Mouse (Mus musculus): Measurements from ENCODE around the gene Serpinb9b. TPM values are rescaled to one million over a fixed set of nuclear protein-coding genes. Genes with fewer than 3 reads are reported as not detected.

Gene Serpinb9b
- polyA plus RNA-seq, 2 experiments = 0.02 TPM; not detected in 1

- Histone ChIP-seq H3K27ac (peak overlapping the region; percentile 85), H3K9ac (replicated peaks) (peak overlapping the region; percentile 68; the same call in 1 of the 2 replicates), H3K4me1 (replicated peaks; ENCODE audit: control insufficient read depth in 2 of 2, insufficient read depth in 2 of 2, low read length in 1 of 2) (peaks cover 17 to 24% of the 10 kb centered on the region in 2 experiments), H3K4me2 (ENCODE audit: low read depth) (peak overlapping the region; percentile 87; the same call in 1 of the 2 replicates), H3K4me3 (ENCODE audit: insufficient read depth in 1 of 2, low read depth in 2 of 2, low read length in 2 of 2) (no peak overlapping the region), H3K9me3 (ENCODE audit: control insufficient read depth, low read length) (no peaks in the 10 kb centered on the region), H3K27me3 (ENCODE audit: control insufficient read depth, insufficient read depth, low read length) (no peaks in the 10 kb centered on the region), H3K36me3 (replicated peaks; ENCODE audit: control insufficient read depth, insufficient read depth, low read depth) (no peaks in the 10 kb centered on the region)
- ATAC-seq (ENCODE audit: insufficient read depth) (no peak), DNase-seq (ENCODE audit: low read depth in 3 of 3, low spot score in 3 of 3) (no peak)
- WGBS (ENCODE audit: insufficient replicate concordance) = 64% methylated on average over 2 of the region's 2 CpGs
- TF ChIP-seq CTCF (IDR thresholded peaks at IDR 0.05; ENCODE audit: low read depth) (no peak), EP300 (IDR thresholded peaks at IDR 0.05; ENCODE audit: low read depth) (no peak)
These were observed 21.6 kb upstream of the Serpinb9b start for GRCm38 (mm10) chr13:33005501-33006075.

- no peaks in the 10 kb centered on the region for H3K9me3 ChIP-seq (ENCODE audit: control insufficient read depth, low read length)
- H3K27ac ChIP-seq = no peak overlapping the region
- 67% methylated on average over 3 of the region's 3 CpGs for WGBS (ENCODE audit: insufficient replicate concordance)
- no peaks in the 10 kb centered on the region for H3K36me3 ChIP-seq (replicated peaks; ENCODE audit: control insufficient read depth, insufficient read depth, low read depth)
- peaks cover 17 to 24% of the 10 kb centered on the region in 2 experiments for H3K4me1 ChIP-seq (replicated peaks; ENCODE audit: control insufficient read depth in 2 of 2, insufficient read depth in 2 of 2, low read length in 1 of 2)
- H3K4me3 ChIP-seq (ENCODE audit: insufficient read depth in 1 of 2, low read depth in 2 of 2, low read length in 2 of 2) = no peak overlapping the region
- DNase-seq (ENCODE audit: low read depth in 3 of 3, low spot score in 3 of 3) (no peak), ATAC-seq (ENCODE audit: insufficient read depth) (no peak)
- TF ChIP-seq CTCF (IDR thresholded peaks at IDR 0.05; ENCODE audit: low read depth) (no peak), EP300 (IDR thresholded peaks at IDR 0.05; ENCODE audit: low read depth) (no peak)
- no peaks in the 10 kb centered on the region for H3K27me3 ChIP-seq (ENCODE audit: control insufficient read depth, insufficient read depth, low read length)
- no peak overlapping the region for H3K9ac ChIP-seq (replicated peaks)
- H3K4me2 ChIP-seq (ENCODE audit: low read depth) = no peak overlapping the region
These were observed 20.7 kb upstream of the Serpinb9b start for GRCm38 (mm10) chr13:33006555-33006954.

- no peaks in the 10 kb centered on the region for H3K9me3 ChIP-seq (ENCODE audit: control insufficient read depth, low read length)
- TF ChIP-seq EP300 (IDR thresholded peaks at IDR 0.05; ENCODE audit: low read depth) = no peak
- no peak for TF ChIP-seq CTCF (IDR thresholded peaks at IDR 0.05; ENCODE audit: low read depth)
- DNase-seq (ENCODE audit: low read depth in 3 of 3, low spot score in 3 of 3) (no peak), ATAC-seq (ENCODE audit: insufficient read depth) (no peak)
- H3K9ac ChIP-seq (replicated peaks) = no peak overlapping the region
- H3K27ac ChIP-seq = no peak overlapping the region
- H3K36me3 ChIP-seq (replicated peaks; ENCODE audit: control insufficient read depth, insufficient read depth, low read depth) = no peaks in the 10 kb centered on the region
- no peaks in the 10 kb centered on the region for H3K27me3 ChIP-seq (ENCODE audit: control insufficient read depth, insufficient read depth, low read length)
- 71% methylated on average over 1 of the region's 1 CpGs for WGBS (ENCODE audit: insufficient replicate concordance)
- H3K4me3 ChIP-seq (ENCODE audit: insufficient read depth in 1 of 2, low read depth in 2 of 2, low read length in 2 of 2) = no peak overlapping the region
- no peaks in the 10 kb centered on the region for H3K4me1 ChIP-seq (replicated peaks; ENCODE audit: control insufficient read depth in 2 of 2, insufficient read depth in 2 of 2, low read length in 1 of 2)
- no peak overlapping the region for H3K4me2 ChIP-seq (ENCODE audit: low read depth)
These were observed 14.8 kb upstream of the Serpinb9b start for GRCm38 (mm10) chr13:33012395-33012794.

- no peak for ATAC-seq (ENCODE audit: insufficient read depth)
- no peak for DNase-seq (ENCODE audit: low read depth in 3 of 3, low spot score in 3 of 3)
- Histone ChIP-seq H3K4me2 (ENCODE audit: low read depth) (no peak overlapping the region), H3K4me3 (ENCODE audit: insufficient read depth in 1 of 2, low read depth in 2 of 2, low read length in 2 of 2) (no peak overlapping the region), H3K4me1 (replicated peaks; ENCODE audit: control insufficient read depth in 2 of 2, insufficient read depth in 2 of 2, low read length in 1 of 2) (no peaks in the 10 kb centered on the region), H3K27me3 (ENCODE audit: control insufficient read depth, insufficient read depth, low read length) (no peaks in the 10 kb centered on the region), H3K9me3 (ENCODE audit: control insufficient read depth, low read length) (no peaks in the 10 kb centered on the region), H3K36me3 (replicated peaks; ENCODE audit: control insufficient read depth, insufficient read depth, low read depth) (no peaks in the 10 kb centered on the region), H3K27ac (no peak overlapping the region), H3K9ac (replicated peaks) (no peak overlapping the region)
- WGBS (ENCODE audit: insufficient replicate concordance) = 50% methylated on average over 2 of the region's 2 CpGs
- TF ChIP-seq EP300 (IDR thresholded peaks at IDR 0.05; ENCODE audit: low read depth) (no peak), CTCF (IDR thresholded peaks at IDR 0.05; ENCODE audit: low read depth) (no peak)
These were observed 13.9 kb upstream of the Serpinb9b start for GRCm38 (mm10) chr13:33013271-33013670.

- Histone ChIP-seq H3K4me1 (replicated peaks; ENCODE audit: control insufficient read depth in 2 of 2, insufficient read depth in 2 of 2, low read length in 1 of 2) (no peaks in the 10 kb centered on the region; a peak in 1 of 4 replicates), H3K27me3 (ENCODE audit: control insufficient read depth, insufficient read depth, low read length) (no peaks in the 10 kb centered on the region), H3K9ac (replicated peaks) (no peak overlapping the region), H3K4me3 (ENCODE audit: insufficient read depth in 1 of 2, low read depth in 2 of 2, low read length in 2 of 2) (no peak overlapping the region), H3K27ac (no peak overlapping the region), H3K4me2 (ENCODE audit: low read depth) (no peak overlapping the region), H3K9me3 (ENCODE audit: control insufficient read depth, low read length) (no peaks in the 10 kb centered on the region), H3K36me3 (replicated peaks; ENCODE audit: control insufficient read depth, insufficient read depth, low read depth) (no peaks in the 10 kb centered on the region)
- WGBS (ENCODE audit: insufficient replicate concordance) = 67% methylated on average over 1 of the region's 1 CpGs
- ATAC-seq (ENCODE audit: insufficient read depth) = no peak
- no peak for TF ChIP-seq CTCF (IDR thresholded peaks at IDR 0.05; ENCODE audit: low read depth)
- TF ChIP-seq EP300 (IDR thresholded peaks at IDR 0.05; ENCODE audit: low read depth) = no peak
- no peak for DNase-seq (ENCODE audit: low read depth in 3 of 3, low spot score in 3 of 3)
These were observed 4.8 kb upstream of the Serpinb9b start for GRCm38 (mm10) chr13:33022371-33022770.
